Mouse (Mus musculus) C2C12 (cell line): ENCODE measurements at regions not wholly inside any gene's neighbourhood (a gene's known extent, or its start where the extent isn't known, plus 50 kb on each side); places are given as distances from the start of the nearest gene placed in this dataset.

Experiments
- CEBPB ChIP-seq: IDR thresholded peaks from one replicate; pipeline ENCODE4 v1.6.1; 2011; ENCODE audit warnings: low read depth, mild to moderate bottlenecking, control low read depth, moderate library complexity
- CTCF ChIP-seq: IDR thresholded peaks from one replicate; pipeline ENCODE4 v1.5.1; 2011; ENCODE audit not compliant: control insufficient read depth, insufficient read depth, insufficient read length
- MYOD1 ChIP-seq: IDR thresholded peaks from one replicate; pipeline ENCODE4 v1.6.1; 2011; ENCODE audit warnings: low read depth; ENCODE audit not compliant: control insufficient read depth, insufficient read length

- no peak for TF ChIP-seq CTCF
- TF ChIP-seq MYOD1: no peak
- no peak for TF ChIP-seq CEBPB
These were observed 58.8 kb upstream of the Fut8 start for GRCm38 (mm10) chr12:77179138-77179537.
